Mouse (Mus musculus): ENCODE data around the gene Tmprss13.

Tmprss13 gene

GRCm38 (mm10) chr9:45382834-45383233 is 63.9 kb downstream of the Tmprss13 start:
- DNase-seq (ENCODE audit: low spot score): no peak

GRCm38 (mm10) chr9:45383883-45384282 is 65.0 kb downstream of the Tmprss13 start:
- no peak for DNase-seq (ENCODE audit: low spot score)

- no peak for DNase-seq (ENCODE audit: low spot score)
These were observed 67.8 kb downstream of the Tmprss13 start for GRCm38 (mm10) chr9:45386698-45387097.

- DNase-seq (ENCODE audit: low spot score): peak; percentile 90
These were observed 69.6 kb downstream of the Tmprss13 start for GRCm38 (mm10) chr9:45388385-45388994.

- no peak for DNase-seq (ENCODE audit: low spot score)
These were observed 70.7 kb downstream of the Tmprss13 start for GRCm38 (mm10) chr9:45389596-45389995.

- DNase-seq (ENCODE audit: low spot score): no peak
These were observed 72.4 kb downstream of the Tmprss13 start for GRCm38 (mm10) chr9:45391299-45391698.

- no peak for DNase-seq (ENCODE audit: low spot score)
These were observed 76.3 kb downstream of the Tmprss13 start for GRCm38 (mm10) chr9:45395218-45395617.

- no peak for DNase-seq (ENCODE audit: low spot score)
These were observed 76.9 kb downstream of the Tmprss13 start for GRCm38 (mm10) chr9:45395796-45396195.
